Mouse (Mus musculus) layer of hippocampus, adult 8-10 months (tissue): ENCODE measurements around the gene Kalrn. TPM values are rescaled to one million over a fixed set of nuclear protein-coding genes. Genes with fewer than 3 reads are reported as not detected.
A peak's percentile ranks its signal among the peaks of the same experiment; 100 is the strongest.

Source experiments
- DNase-seq, 2 experiments: peaks; one replicate each; pipeline ENCODE4 v3.0.0; 2022; ENCODE audit warnings: low spot score in 2 of 2
- total RNA-seq, 4 experiments: library from RNA; stranded (reverse); gene quantifications; 2 replicates each; pipeline ENCODE4 v1.2.4; 2022

Kalrn gene
- total RNA-seq, 4 experiments from 2014 or later, result 495 to 557 (median 508) TPM

DNA sequence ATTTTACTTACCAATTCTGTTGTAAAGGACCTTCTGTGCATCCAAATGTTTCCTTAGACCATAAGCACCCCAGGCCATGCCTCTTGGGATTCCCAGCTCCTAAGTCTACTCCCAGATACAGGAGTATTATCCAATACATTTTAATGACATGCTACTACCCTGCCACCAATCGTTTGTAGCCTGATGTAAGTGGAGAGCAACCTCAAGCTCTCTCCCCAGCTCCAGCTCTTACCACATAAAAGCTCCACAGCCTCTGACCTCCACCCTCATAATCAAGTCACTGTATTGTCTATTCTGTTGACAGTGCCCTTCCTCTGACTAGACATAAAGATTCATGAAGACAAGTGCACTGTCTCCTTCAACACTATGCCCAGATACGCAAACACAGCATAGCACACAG is 67.3 kb downstream of the Kalrn start:
- DNase-seq, result no peak

DNA sequence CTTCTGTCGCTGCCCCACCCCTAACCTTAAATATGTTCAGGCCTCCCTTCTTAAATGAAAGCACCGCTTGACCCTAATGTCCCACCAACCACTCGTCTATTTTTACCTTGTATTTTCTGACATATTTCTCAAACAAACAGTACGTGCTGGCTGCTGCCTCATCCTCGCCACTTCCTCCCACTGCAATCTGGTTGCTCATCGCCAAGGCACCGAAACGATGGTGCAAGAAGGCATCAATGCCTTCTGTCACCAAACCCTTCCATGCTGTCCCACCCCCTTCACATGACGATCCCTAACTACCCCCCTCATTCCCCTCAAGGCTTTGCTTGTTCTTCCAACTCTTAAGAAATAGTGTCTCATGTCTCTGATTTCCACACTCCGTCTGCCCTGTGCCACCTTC is 69.1 kb downstream of the Kalrn start:
- DNase-seq, result peak; percentile 71 to 72

DNA sequence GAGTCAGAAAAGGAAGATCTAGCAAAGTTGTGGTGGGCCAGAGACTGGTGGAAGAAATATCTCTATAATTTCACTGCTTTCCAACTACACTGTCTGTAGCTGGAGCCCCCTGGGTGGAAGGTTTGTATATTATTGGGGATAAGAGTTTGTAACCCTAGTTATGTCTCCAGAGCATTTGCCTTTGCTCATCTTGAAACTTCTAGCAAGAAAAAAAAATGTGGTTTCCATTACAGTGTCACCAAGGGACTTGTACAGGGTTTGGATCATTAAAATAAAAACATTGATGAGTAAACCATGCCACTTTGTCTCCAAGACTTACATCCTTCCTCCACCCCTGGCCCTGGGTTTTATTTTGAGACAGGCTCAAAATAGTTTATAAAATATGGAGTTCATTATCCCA is 71.2 kb downstream of the Kalrn start:
- no peak for DNase-seq

DNA sequence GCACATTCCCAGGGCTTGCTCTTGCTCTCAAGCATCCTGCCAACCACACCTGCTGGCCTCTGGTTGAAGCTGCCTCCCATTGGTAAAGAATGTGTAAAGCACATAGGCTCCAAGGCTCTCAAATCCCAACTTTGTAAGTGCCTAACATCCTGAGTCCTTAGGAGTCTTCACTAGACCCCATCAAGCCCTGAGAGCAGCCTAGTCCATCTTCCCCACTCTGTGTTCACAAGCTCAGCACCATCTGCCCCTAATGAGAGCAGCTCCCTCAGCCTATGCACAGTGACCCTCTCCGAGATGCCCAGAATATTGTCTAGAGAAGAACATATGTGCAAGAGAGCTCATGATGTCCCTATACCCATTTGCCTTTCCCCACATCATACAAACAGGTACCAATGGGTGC is 78.6 kb downstream of the Kalrn start:
- DNase-seq, result no peak

DNA sequence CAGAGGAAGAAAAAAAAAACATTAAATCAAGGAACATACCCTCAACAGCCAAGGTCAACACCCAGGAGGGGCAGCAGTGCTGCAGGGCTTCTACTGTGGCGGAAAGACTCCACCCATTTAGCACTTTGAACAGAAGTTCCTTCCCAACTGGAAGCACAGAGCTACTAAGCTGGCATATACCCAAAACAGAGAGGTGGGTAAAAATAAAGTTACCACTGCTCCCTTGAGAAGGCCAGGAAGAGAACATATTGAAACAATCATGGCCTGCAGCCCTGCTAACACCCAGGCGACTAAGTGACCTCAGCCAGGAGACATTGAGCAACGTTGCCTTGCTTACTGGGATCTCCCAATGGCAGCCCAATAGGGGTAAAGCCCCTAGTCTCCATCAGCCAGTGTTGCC is 79.4 kb downstream of the Kalrn start:
- no peak for DNase-seq

DNA sequence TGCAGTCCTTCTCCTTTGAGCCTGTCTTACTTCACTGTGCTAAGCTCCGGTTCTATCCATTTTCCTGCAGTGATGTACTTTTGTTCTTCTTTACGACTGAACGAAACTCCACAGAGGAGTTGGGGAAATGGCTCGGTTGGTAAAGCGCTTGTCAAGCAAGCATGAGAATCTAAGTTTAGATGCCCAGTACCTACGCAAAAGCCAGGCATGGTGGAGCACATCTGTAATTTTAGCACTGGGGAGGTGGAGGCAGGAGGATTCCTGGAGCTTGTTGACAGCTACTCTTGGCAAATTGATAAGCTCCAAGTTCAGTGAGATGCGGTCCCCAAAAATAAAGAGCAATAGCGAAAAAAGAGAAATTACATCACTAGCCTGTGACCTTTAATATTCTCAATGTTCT is 82.1 kb downstream of the Kalrn start:
- no peak for DNase-seq

DNA sequence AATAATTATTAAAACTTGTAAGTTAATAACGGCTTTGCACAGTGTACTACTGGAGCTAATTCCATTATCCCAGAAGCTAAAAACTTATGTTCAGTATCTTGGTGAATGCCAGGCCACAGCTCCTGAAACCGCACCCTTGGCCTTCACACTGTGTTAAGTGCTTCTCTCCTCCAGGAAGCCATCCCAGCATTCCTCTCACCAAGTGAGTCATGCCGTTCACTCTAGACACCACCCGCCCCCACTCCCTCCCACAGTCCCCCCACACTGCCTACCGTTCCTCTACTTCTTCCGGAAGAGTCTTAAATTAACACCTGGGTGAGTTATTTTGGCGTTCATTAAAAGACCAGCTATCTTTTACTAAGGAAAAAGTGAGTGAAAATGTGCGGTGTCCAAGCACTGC is 82.8 kb downstream of the Kalrn start:
- no peak for DNase-seq

DNA sequence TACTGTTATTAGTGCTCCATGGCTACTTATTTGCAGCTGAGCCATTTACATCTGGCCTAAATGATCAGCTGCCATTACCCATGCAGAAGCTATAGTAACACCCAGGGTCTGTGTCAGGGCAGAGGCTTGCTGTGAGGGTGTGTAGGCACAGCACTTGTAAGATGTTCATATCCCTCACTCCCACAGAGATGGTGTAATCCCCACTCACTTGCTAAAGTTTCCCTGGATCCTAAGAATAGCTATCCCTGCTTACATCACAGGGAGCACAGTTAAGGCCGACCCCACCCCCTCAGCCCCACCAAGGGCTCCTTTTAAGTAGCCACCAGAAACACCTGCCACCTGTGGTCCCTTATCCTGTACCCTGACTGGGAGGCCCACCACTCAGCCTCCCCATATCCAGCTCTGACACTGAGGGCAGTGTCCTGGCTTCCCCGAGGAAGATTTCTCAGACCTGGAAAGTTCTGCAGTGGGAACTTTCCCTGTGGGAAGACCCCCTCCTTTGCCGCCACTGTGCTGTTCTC is 83.5 kb downstream of the Kalrn start:
- no peak for DNase-seq

DNA sequence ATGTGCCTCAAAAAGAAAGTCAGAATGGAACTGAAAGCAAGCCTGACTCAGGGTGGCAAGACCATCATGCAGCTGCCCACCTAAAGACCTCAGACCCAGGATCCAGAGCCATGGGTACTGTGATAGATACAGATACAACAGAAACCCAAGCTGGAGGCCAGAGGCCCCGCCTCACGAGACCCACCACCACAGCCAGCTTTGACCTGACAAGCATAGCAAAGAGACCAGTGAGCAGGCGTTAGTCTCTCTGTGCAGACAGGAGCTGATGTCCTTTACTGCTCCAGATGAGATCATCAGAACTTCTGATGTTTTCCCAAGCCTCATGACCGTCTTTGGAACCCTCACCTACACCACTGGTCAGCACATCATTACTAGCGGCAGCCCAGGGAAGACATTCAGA is 85.5 kb downstream of the Kalrn start:
- no peak for DNase-seq

DNA sequence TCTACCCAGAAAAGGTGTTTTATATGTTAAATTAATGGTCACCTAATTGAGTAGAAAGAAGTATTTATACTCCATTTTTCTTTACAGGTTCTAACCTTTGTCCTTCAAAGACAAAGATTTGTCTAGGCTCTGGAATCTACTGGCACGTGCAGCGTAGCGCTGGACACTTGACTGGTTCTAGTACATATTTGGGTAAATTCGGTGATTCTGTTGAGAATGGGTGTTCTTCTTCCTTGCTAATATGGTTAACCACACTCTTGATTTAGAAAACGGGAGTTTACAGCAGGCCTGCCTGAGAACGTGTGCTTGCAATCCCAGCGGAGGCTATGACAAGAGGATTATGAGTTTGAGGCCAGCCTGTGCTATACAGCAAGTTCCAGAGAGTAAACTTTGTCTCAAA is 86.1 kb downstream of the Kalrn start:
- DNase-seq, result no peak

DNA sequence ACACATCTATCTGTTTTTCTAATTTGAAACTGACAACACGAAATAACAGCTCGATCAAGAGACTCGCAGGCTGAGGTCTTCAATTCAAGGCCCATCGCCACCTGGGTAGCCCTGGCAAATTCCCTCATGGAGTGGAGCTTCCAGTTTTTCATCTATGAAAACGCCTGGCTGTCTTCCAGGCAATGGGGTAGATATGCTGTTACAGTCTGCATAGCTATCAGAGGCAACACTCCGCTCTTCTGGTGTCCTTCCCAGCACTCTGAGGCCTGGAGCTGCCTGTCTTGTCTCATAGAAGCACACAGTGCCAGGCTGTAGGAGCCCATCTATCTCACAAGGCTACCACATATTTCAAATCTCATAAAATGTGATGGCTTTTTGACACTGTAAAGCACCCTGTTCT is 87.8 kb downstream of the Kalrn start:
- no peak for DNase-seq

DNA sequence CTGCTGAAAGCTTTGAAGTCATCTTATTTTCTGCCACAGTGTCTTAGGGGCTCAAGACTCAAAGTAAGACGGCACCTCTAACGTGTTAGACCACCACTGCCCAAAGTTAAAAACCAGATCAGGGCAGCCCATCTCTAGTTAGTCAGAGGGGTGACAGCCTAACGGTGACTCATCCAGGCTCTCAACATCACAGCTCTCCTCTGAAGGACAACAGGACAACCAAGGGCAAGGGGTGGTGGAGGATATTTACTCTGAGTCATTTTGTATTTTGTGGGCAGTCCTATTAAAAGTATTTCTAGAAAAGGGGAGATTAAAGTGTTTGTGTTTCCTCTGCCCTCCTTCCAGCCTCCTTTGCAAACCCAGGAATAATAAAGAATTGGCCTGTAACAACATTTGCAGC is 88.4 kb downstream of the Kalrn start:
- DNase-seq, result no peak

DNA sequence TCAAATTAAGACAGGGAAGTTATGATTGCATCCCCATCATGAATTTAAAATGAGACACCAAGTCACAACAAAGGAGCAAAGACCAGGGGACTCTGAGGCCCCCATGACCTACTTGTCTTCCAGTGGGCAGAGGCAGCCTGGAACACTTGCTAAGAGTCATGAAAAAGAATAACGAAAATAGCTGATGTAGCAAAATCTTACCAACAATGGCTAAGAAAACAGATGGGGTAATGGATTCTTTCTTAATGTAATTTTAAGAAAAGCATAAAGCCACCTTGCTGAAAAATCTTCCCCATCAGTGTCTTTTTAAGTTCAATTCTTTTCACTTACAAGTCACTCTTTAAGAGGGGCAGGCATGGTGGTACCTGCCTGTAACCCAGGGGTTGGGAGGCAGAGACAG is 89.1 kb downstream of the Kalrn start:
- no peak for DNase-seq

DNA sequence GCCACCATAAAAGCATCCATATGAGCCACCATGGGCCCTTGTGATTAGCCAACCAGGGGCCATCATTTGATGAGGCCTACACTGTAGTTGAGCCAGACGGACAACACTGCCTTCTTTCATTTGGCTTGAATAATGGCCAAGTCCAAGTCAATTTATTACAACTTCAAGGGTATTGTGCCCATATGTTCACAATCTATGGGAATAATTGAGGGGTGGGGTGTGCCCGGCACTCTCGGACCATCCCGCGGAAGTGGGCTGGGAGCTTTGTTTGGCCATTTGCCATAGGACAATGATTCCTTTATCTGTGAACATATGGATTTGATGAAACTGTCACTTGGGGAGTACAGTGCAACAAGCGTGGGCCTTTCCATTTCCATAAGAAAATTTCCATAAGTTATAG is 89.6 kb downstream of the Kalrn start:
- no peak for DNase-seq

DNA sequence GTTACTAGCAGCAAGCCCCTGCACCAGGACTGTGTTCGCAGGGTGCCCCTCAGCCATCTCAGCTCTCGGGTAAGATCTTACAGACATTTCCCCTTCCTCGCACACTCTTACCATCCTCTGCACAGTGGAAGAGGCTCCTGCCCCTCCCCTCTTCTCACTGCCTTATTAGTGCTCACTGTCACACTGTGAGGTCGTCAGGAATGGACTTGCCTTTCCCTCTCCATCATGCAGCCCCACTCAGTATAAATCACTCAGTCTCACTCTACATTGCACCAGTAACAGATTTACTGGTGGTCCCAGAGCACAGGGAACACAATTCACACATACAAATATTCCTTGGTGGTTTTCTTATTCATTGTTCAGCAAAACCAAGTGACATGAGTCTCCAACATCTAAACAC is 98.6 kb downstream of the Kalrn start:
- DNase-seq, result no peak

DNA sequence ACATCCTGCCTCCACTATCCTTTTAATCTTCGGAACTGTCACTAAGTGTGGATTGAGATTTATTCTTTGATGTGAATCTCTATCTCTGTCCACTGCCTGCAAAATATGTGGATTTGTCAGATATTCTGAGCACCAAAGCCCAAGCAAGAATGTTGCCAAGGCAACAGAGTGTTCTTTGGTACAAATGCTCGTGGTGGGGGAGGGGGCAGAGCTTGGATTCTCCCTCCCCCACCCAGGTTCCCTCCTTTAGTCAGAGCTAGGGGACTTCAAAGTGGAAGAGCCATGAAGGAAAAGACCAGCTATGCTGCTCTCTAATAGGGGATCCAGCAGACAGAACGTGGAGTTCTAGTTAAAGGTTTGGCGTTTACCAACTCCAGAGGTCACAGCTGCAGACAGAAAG is 99.4 kb downstream of the Kalrn start:
- DNase-seq, result no peak

DNA sequence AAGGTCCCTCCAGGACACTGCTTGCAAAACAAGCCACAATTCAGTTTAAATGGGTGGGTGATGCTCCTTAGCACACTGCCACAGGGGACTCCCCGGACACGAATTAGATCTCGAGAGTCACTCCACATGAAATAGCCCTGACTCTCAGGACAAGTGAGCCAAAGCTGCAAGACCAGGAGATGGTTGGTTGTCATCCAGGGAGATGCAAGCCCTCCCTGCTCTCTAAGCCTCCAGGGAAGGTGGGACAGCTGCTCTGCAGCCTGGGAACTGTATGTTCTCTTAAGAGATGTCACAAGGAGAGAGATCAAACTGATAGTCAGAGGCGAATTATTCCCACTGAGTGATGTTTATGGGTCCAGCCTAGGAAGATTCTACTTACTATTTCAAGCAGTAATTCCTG is 101.9 kb downstream of the Kalrn start:
- no peak for DNase-seq

DNA sequence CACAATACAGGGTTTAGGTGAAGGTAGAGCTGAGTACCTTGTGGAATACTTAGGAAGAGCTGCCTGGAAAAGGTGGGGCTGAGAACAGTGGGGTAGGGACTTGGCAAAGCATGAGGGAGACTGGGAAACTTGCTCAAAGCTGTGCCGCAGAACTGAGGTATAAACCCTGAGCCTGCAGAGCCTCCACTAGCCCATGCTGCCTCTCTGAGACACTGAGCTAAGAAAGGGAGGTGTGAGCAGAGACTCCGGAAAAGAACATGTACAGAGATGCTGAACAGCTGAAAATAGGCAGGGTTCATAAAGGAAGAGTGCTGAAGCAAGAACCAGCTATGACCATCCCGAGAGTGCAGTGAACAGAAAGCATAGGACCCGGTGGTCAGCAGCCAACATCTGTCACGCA is 103.0 kb downstream of the Kalrn start:
- no peak for DNase-seq

DNA sequence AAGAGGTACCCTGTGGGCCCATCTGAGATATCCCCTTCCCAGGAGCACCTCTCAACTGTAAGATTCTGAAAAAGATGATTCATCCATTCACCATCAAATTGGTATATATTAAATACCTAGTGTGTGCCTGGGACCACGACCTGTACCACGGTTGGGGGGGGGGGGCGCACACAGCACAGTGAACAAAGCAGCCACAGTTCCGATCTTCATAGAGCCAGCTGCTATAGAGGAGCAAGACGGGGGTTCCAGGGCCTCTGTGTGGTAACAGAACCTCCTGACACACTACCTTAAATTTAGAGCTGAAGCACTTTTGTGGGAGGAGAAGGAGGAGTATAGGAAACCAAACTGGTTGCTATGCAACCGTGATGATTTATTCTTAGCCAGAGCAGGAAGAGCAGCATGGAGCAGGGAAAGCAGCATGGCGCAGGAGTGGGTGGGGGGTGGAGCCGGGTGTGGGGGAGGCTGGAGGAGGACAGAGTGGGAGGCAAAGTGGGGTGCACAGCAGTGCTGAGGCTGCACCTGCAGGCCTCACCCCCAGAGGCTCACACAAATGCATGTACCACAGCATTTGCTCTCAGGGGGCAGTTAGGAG is 104.0 kb downstream of the Kalrn start:
- DNase-seq, result peak; percentile 56 to 73

DNA sequence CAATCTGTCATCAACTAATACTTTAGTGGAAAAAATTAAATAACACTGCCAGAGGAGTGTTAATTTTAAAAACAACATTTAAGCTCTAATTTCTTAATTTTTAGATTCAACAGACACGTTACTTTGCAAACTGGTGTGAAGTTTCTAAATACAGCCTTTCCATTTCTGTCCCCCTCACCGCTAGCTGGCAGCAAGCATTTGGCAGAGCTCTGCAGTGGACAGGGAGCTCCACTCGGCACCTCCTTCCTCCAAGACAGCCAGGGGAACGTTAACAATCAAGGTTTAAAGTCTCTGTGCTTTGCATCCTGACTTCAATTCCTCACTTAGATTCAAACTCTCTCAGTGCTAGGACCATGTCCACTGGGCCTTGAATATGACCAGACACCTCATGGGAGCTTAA is 106.7 kb downstream of the Kalrn start:
- DNase-seq, result no peak

DNA sequence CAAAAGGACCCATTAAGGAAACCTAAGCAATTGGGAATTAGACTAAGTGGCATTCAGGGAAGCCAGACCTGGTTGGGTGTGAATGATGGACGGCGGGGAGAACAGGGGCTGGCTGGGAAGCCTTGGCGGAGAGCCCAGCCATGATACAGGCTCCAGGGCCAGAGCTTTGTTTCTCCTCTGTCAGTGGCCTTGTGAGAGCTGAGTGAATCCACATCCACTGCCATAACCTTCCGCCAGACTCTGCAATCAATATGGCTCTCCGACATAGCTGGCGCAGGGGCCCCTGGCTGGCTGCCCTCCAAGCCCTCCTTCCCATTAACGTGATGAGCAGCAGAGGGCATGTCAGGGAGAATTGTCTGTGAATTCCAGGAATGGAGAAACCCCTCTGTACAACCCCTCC is 117.0 kb downstream of the Kalrn start:
- DNase-seq, result no peak

DNA sequence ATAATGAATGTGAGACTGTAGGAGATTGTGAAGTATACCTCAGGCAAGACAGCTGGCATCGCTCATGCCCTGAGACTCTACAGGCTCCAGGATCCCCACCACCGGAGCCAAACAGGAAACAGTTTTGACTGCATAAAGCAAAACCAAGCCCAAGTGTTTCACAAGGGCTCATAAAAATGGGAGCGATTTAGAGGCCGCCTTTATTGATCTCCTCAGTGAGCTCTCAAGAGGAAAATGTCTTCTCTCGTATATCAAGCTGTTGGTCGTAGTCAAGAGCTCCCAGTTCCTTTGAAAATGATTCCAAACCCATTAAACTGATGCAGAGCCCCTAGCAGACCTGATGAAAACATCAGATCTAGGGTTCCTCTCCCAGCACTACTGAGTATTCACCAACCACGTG is 127.7 kb downstream of the Kalrn start:
- no peak for DNase-seq

DNA sequence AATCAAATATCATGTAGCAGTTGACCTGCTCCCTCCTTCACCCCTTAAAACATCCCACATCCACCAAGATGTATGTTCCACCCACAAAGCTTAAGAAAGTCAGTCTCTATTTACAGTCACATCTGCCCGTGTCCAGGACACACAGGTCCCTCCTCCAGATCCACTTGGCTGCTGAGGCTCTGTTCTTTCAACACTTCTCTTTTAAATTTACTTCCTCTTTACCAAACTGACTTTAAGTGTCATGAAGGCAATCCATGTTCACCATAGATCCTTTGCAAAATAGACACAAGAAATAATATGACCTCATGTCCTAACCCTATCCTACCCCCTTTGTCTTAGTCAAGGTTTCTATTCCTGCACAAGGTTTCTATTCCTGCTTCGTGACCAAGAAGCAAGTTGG is 131.6 kb downstream of the Kalrn start:
- DNase-seq, result no peak

DNA sequence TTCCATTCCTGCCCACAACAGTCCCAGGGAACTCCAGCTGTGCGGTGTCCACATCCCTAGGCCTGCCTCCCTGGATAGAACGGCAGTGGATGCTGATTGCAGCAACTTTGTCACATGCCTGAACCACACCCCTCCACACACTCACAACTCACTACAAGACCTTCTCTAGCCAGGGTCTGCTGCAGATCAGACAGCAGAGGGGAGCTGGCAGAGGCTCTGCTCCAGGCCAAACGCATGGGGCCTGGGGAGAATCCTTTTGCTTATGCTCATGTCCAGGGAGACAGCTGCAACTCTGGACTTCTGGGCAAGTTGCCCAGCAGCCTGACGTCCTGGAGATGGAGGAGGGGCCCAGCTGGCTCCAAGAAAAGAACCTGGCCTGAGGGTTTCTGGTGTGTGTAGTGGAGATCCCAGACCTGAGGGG is 132.3 kb downstream of the Kalrn start:
- DNase-seq, result peak; percentile 43 to 45
